Comparison of ENCODE assay signal across 8 mouse cellular contexts in the genomic region with DNA sequence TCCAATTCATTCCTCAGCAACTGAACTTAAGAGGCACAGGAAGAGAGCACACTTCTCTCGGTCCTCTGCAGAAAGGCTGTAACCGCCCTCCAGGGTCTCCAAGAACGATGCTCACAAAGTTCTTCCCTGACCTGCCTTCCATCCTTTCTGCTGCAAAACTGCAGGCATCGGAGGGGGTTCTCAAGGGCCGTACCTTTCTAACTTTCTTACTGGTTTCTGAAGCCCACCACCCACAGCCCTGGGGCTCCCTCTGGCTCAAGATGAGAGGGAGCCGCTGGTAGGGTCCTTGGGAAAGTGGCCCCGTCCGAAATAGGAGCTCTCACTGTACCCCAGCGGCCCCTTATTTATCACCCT. TPM values are rescaled to one million over a fixed set of nuclear protein-coding genes. Genes with fewer than 3 reads are reported as not detected.
DNase-seq lines count a peak whose midpoint lies in the region; ATAC-seq and TF ChIP-seq lines count a peak whose summit lies in the region.

No protein-coding gene starts in this region.

- no peaks in the 10 kb centered on the region for H3K36me3 ChIP-seq in kidney, adult 2 months (ENCODE audit: control insufficient read depth, insufficient read depth, low read length)
- H3K36me3 ChIP-seq in hindbrain, embryonic 11.5 days (ENCODE audit: control insufficient read depth, insufficient read depth, low read length): no peaks in the 10 kb centered on the region
- H3K36me3 ChIP-seq in midbrain, embryonic 10.5 days: no peaks in the 10 kb centered on the region

- no peaks in the 10 kb centered on the region for H3K27me3 ChIP-seq in kidney, adult 2 months (replicated peaks; ENCODE audit: control insufficient read depth, insufficient read depth, low read length)
- H3K27me3 ChIP-seq in hindbrain, embryonic 11.5 days (ENCODE audit: control insufficient read depth, insufficient read depth, low read length): no peaks in the 10 kb centered on the region
- peaks cover 21% of the 10 kb centered on the region for H3K27me3 ChIP-seq in midbrain, embryonic 10.5 days (ENCODE audit: low read depth, poor library complexity, severe bottlenecking)

- H3K9me3 ChIP-seq in hindbrain, embryonic 11.5 days (ENCODE audit: control insufficient read depth, low read length): no peaks in the 10 kb centered on the region
- no peaks in the 10 kb centered on the region for H3K9me3 ChIP-seq in midbrain, embryonic 10.5 days (replicated peaks)

- DNase-seq in kidney, adult 2 months: no peak
- DNase-seq in kidney, postnatal 14 days: no peak
- no peak for DNase-seq in hindbrain, embryonic 11.5 days (ENCODE audit: low spot score)
- no peak for DNase-seq in midbrain, embryonic 10.5 days (ENCODE audit: low spot score)
- DNase-seq in adrenal gland, adult (ENCODE audit: inconsistent age in 2 of 2, low spot score in 1 of 2): no peak
- DNase-seq in left cerebral cortex, postnatal 10 days (ENCODE audit: extremely low spot score in 1 of 2, low spot score in 2 of 2): no peak
- no peak for DNase-seq in ovary, postnatal 36 days (ENCODE audit: low spot score)

- peak overlapping the region; percentile 67 for H3K27ac ChIP-seq in kidney, adult 2 months (ENCODE audit: insufficient read depth, low read depth, low read length)
- peak overlapping the region; percentile 33; the same call in 1 of the 2 replicates for H3K27ac ChIP-seq in bone marrow, adult 2 months (ENCODE audit: control insufficient read depth, insufficient read depth, low read depth, low read length, poor library complexity)
- peak overlapping the region; percentile 97 for H3K27ac ChIP-seq in hindbrain, embryonic 11.5 days (ENCODE audit: low read depth, low read length)
- peak overlapping the region; percentile 98 for H3K27ac ChIP-seq in midbrain, embryonic 10.5 days (replicated peaks)

- intact Hi-C loops in left cerebral cortex, postnatal 10 days (cut with DNase I): no loop called here

- H3K4me3 ChIP-seq in kidney, adult 2 months (ENCODE audit: insufficient read depth, low read depth, low read length): peak overlapping the region; percentile 46
- peak overlapping the region; percentile 67 for H3K4me3 ChIP-seq in bone marrow, adult 2 months (replicated peaks; ENCODE audit: control insufficient read depth, low read depth, low read length)
- peak overlapping the region; percentile 34 for H3K4me3 ChIP-seq in hindbrain, embryonic 11.5 days (ENCODE audit: low read depth, low read length)
- peak overlapping the region; percentile 62 for H3K4me3 ChIP-seq in midbrain, embryonic 10.5 days

- peak; percentile 2; the same call in 1 of the 2 replicates for ATAC-seq in hindbrain, embryonic 11.5 days (ENCODE audit: low FRiP score)

- TF ChIP-seq CTCF in kidney, adult 2 months (conservative IDR thresholded peaks at IDR 0.05; ENCODE audit: insufficient read depth, insufficient read length, low read depth, low read length): no peak
- TF ChIP-seq CTCF in bone marrow, adult 2 months (IDR thresholded peaks at IDR 0.05; ENCODE audit: control insufficient read depth, insufficient read depth, low read length): no peak

- no peak for TF ChIP-seq POLR2A in kidney, adult 2 months (IDR thresholded peaks at IDR 0.05; ENCODE audit: low read depth, low read length)
- TF ChIP-seq POLR2A in bone marrow, adult 2 months (IDR thresholded peaks at IDR 0.05; ENCODE audit: borderline replicate concordance, control insufficient read depth, low read depth, low read length): no peak

- H3K9ac ChIP-seq in hindbrain, embryonic 11.5 days (ENCODE audit: low read depth, low read length): peak overlapping the region; percentile 78

- under 1% methylated on average over 9 of the region's 9 CpGs for WGBS in kidney, adult 2 months
- WGBS in bone marrow, adult 2 months: 1% methylated on average over 9 of the region's 9 CpGs
- WGBS in hindbrain, embryonic 11.5 days: 2% methylated on average over 9 of the region's 9 CpGs
- WGBS in midbrain, embryonic 10.5 days: under 1% methylated on average over 9 of the region's 9 CpGs

- peak overlapping the region; percentile 74 for H3K4me2 ChIP-seq in hindbrain, embryonic 11.5 days (replicated peaks; ENCODE audit: low read depth, low read length)

- H3K4me1 ChIP-seq in kidney, adult 2 months (ENCODE audit: control insufficient read depth, insufficient read depth, low read length): peaks cover 33% of the 10 kb centered on the region
- peaks cover 3% of the 10 kb centered on the region for H3K4me1 ChIP-seq in bone marrow, adult 2 months (ENCODE audit: control insufficient read depth, insufficient read depth, low read length)
- peaks cover 43% of the 10 kb centered on the region for H3K4me1 ChIP-seq in hindbrain, embryonic 11.5 days (replicated peaks; ENCODE audit: control insufficient read depth, insufficient read depth, low read length)
- H3K4me1 ChIP-seq in midbrain, embryonic 10.5 days: peaks cover 90% of the 10 kb centered on the region

RNA-seq across cellular contexts. Expression of a gene that starts 5.8 kb away (rescaled TPM):
- 0.13 TPM in 1 of 2 replicates, not detected in the other for polyA plus RNA-seq in kidney, adult 2 months (2012; rRNA removed)
- 1.5 and 2.3 TPM in 2 replicates for polyA plus RNA-seq in bone marrow, adult 2 months (2011; ENCODE audit: insufficient read depth, insufficient read length, low replicate concordance, missing spikeins)
- 0.11 and 0.34 TPM in 2 replicates for polyA plus RNA-seq in hindbrain, embryonic 11.5 days (2014; fragmentation: Nextera tagmentation; extraction: Ambion mirVana)
- polyA plus RNA-seq in midbrain, embryonic 10.5 days (2016; fragmentation: Nextera tagmentation; extraction: Ambion mirVana): 0.32 and 0.47 TPM in 2 replicates
- total RNA-seq in left cerebral cortex, postnatal 10 days (2021): under 1 TPM; 0.67 to 0.97 TPM

RNA-seq across cellular contexts. Expression of a gene that starts 32.1 kb away (rescaled TPM):
- polyA plus RNA-seq in kidney, adult 2 months (2012; rRNA removed): 138 TPM in 2 replicates
- polyA plus RNA-seq in bone marrow, adult 2 months (2011; ENCODE audit: insufficient read depth, insufficient read length, low replicate concordance, missing spikeins): 146 and 155 TPM in 2 replicates
- polyA plus RNA-seq in hindbrain, embryonic 11.5 days (2014; fragmentation: Nextera tagmentation; extraction: Ambion mirVana): 310 and 313 TPM in 2 replicates
- polyA plus RNA-seq in midbrain, embryonic 10.5 days (2016; fragmentation: Nextera tagmentation; extraction: Ambion mirVana): 288 and 291 TPM in 2 replicates
- 100 to 1,000 TPM; 111 TPM for total RNA-seq in left cerebral cortex, postnatal 10 days (2021)

RNA-seq across cellular contexts. Expression of a gene that starts 35.3 kb away (rescaled TPM):
- 5.2 and 6.1 TPM in 2 replicates for polyA plus RNA-seq in kidney, adult 2 months (2012; rRNA removed)
- polyA plus RNA-seq in bone marrow, adult 2 months (2011; ENCODE audit: insufficient read depth, insufficient read length, low replicate concordance, missing spikeins): 9.8 and 12.7 TPM in 2 replicates
- 19.7 and 22.2 TPM in 2 replicates for polyA plus RNA-seq in hindbrain, embryonic 11.5 days (2014; fragmentation: Nextera tagmentation; extraction: Ambion mirVana)
- 24.3 and 25.5 TPM in 2 replicates for polyA plus RNA-seq in midbrain, embryonic 10.5 days (2016; fragmentation: Nextera tagmentation; extraction: Ambion mirVana)
- total RNA-seq in left cerebral cortex, postnatal 10 days (2021): 10 to 100 TPM; 47.5 to 51.2 TPM

RNA-seq across cellular contexts. Expression of a gene that starts 46.4 kb away (rescaled TPM):
- 0.58 and 1.0 TPM in 2 replicates for polyA plus RNA-seq in kidney, adult 2 months (2012; rRNA removed)
- polyA plus RNA-seq in bone marrow, adult 2 months (2011; ENCODE audit: insufficient read depth, insufficient read length, low replicate concordance, missing spikeins): 218 and 304 TPM in 2 replicates
- 4.7 and 5.0 TPM in 2 replicates for polyA plus RNA-seq in hindbrain, embryonic 11.5 days (2014; fragmentation: Nextera tagmentation; extraction: Ambion mirVana)
- 5.6 and 6.4 TPM in 2 replicates for polyA plus RNA-seq in midbrain, embryonic 10.5 days (2016; fragmentation: Nextera tagmentation; extraction: Ambion mirVana)
- not detected for total RNA-seq in left cerebral cortex, postnatal 10 days (2021)

Comparison
In these comparisons a context has a peak if more than half of its experiments do, and no peak if none do; other contexts are left out.
1. H3K27ac ChIP-seq: peak in every context shown above with its lines; median percentile 98 in midbrain, embryonic 10.5 days; 97 in hindbrain, embryonic 11.5 days; 67 in kidney, adult 2 months; 33 in bone marrow, adult 2 months.